Mouse (Mus musculus) large intestine, adult 2 months (tissue): ENCODE results near the gene Ptprn2. TPM values are rescaled to one million over a fixed set of nuclear protein-coding genes. Genes with fewer than 3 reads are reported as not detected.

Experiments
- DNase-seq: peaks from one replicate; pipeline ENCODE4 v3.0.0-alpha.2; 2012; ENCODE audit warnings: low read depth, low spot score
- WGBS: fragments of 180-500 bp; shearing (Covaris S2); methylation state at CpG from one replicate; pipeline ENCODE4 v1.1.7; 2018; 5-methylcytosine and 5-hydroxymethylcytosine counted together
- polyA plus RNA-seq: library from polyadenylated mRNA; depleted of rRNA; stranded (reverse); fragments of >200 nt; gene quantifications from 2 replicates; pipeline ENCODE4 v1.2.3, GENCODE M21; 2012; rRNA removed

Gene Ptprn2
- polyA plus RNA-seq, 1 experiment = 11.6 TPM

- no peak for DNase-seq
- 68% methylated on average over 3 of the region's 3 CpGs for WGBS
Observed at GRCm38 (mm10) chr12:117318229-117318628, 832.7 kb downstream of the Ptprn2 start.

GRCm38 (mm10) chr12:117323017-117323416 lies 837.5 kb downstream of the Ptprn2 start:
- DNase-seq = no peak
- 81% methylated on average over 3 of the region's 3 CpGs for WGBS

Other genes with a start within 250 kb of the Ptprn2 start
- gene Wdr60, start 222.7 kb upstream of the Ptprn2 start, polyA plus RNA-seq = 1.5 and 1.7 TPM in 2 replicates
- not detected in 2 replicates for gene Gm11027, start 210.3 kb upstream of the Ptprn2 start, polyA plus RNA-seq
- 10.5 and 15.0 TPM in 2 replicates for gene Esyt2, start 204.5 kb upstream of the Ptprn2 start, polyA plus RNA-seq
- gene Ncapg2, start 80.3 kb upstream of the Ptprn2 start, polyA plus RNA-seq = 2.5 and 3.8 TPM in 2 replicates